In the genomic region with DNA sequence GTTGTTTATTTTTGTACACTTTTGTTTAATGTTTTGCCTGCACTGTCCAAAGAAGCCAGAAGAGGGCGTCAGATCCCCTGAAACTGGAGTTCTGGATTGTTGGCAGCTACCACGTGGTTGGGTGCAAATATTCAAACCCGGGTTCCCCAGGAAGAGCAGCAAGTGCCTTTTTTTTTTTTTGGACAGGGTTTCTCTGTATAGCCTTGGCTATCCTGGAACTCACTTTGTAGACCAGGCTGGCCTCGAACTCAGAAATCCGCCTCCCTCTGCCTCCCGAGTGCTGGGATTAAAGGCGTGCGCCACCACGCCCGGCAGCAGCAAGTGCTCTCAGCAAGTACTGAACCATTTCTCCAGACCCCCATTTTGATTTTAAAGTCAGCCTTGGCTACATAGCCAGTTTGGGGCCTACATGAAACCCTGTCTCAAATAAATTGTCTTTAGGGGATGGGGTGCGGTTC, we compare ENCODE assay signal across 10 mouse cellular contexts. TPM values are rescaled to one million over a fixed set of nuclear protein-coding genes. Genes with fewer than 3 reads are reported as not detected.
DNase-seq lines count a peak whose midpoint lies in the region; ATAC-seq and TF ChIP-seq lines count a peak whose summit lies in the region.
"Not testable (repeated sequence)": the region's sequence is repeated elsewhere in the genome, so short reads cannot be mapped to it uniquely, and the experiment has no call there.
"Had no signal": no experiment of that assay in that cellular context is flagged by ENCODE, and none has a peak within 500 bp of the region (broad histone marks: within the 10 kb centered on the region; RNA-seq: fewer than 3 reads in every experiment).

No protein-coding gene starts in this region.

- 72% methylated on average over 11 of the region's 11 CpGs for WGBS in embryonic facial prominence, embryonic 13.5 days
- 67% methylated on average over 11 of the region's 11 CpGs for WGBS in heart, embryonic 12.5 days
- 70% methylated on average over 11 of the region's 11 CpGs for WGBS in kidney, adult 2 months
- 56% methylated on average over 11 of the region's 11 CpGs for WGBS in liver, embryonic 11.5 days
- WGBS in midbrain, embryonic 11.5 days: 74% methylated on average over 11 of the region's 11 CpGs

- H3K4me2 ChIP-seq in embryonic facial prominence, embryonic 13.5 days: peak overlapping the region; percentile 58
- peak overlapping the region; percentile 59; the same call in 1 of the 2 replicates for H3K4me2 ChIP-seq in heart, embryonic 12.5 days
- peak overlapping the region; percentile 82 for H3K4me2 ChIP-seq in liver, embryonic 11.5 days
- not testable (repeated sequence) for H3K4me2 ChIP-seq in midbrain, embryonic 11.5 days

- H3K9ac ChIP-seq in embryonic facial prominence, embryonic 13.5 days; heart, embryonic 12.5 days; midbrain, embryonic 11.5 days (ENCODE audit: low read length): not testable (repeated sequence)
- H3K9ac ChIP-seq in liver, embryonic 11.5 days (ENCODE audit: low read depth, low read length): peak overlapping the region; percentile 52; the same call in 1 of the 2 replicates

- H3K79me2 ChIP-seq in C2C12 (ENCODE audit: control insufficient read depth, insufficient read depth): not testable (repeated sequence)

- not testable (repeated sequence) for H3K27me3 ChIP-seq in C2C12 (ENCODE audit: control insufficient read depth, insufficient read depth, insufficient read length); embryonic facial prominence, embryonic 13.5 days; heart, embryonic 12.5 days (replicated peaks); kidney, adult 2 months (replicated peaks; ENCODE audit: control insufficient read depth, insufficient read depth, low read length); liver, embryonic 11.5 days (replicated peaks; ENCODE audit: control insufficient read depth, insufficient read depth, low read length); midbrain, embryonic 11.5 days (ENCODE audit: control insufficient read depth, insufficient read depth, low read length)

- H3K27ac ChIP-seq in embryonic facial prominence, embryonic 13.5 days: peak overlapping the region; percentile 97
- peak overlapping the region; percentile 99 for H3K27ac ChIP-seq in heart, embryonic 12.5 days (ENCODE audit: poor library complexity, severe bottlenecking)
- H3K27ac ChIP-seq in kidney, adult 2 months (ENCODE audit: insufficient read depth, low read depth, low read length): peak overlapping the region; percentile 75
- peak overlapping the region; percentile 52 for H3K27ac ChIP-seq in liver, embryonic 11.5 days (ENCODE audit: low read depth, low read length)
- H3K27ac ChIP-seq in midbrain, embryonic 11.5 days (ENCODE audit: low read depth, low read length): not testable (repeated sequence)

- H3K4me3 ChIP-seq in C2C12 (ENCODE audit: insufficient read depth, poor library complexity, severe bottlenecking): peak overlapping the region; percentile 22
- not testable (repeated sequence) for H3K4me3 ChIP-seq in embryonic facial prominence, embryonic 13.5 days; heart, embryonic 12.5 days; kidney, adult 2 months (ENCODE audit: insufficient read depth, low read depth, low read length); liver, embryonic 11.5 days (ENCODE audit: low read depth, low read length); midbrain, embryonic 11.5 days (ENCODE audit: low read depth, low read length)

- peak; percentile 31 to 55 for DNase-seq in adrenal gland, postnatal 36 days
- peak; percentile 59 for DNase-seq in kidney, adult 2 months
- DNase-seq in liver, embryonic 11.5 days (ENCODE audit: low spot score): not testable (repeated sequence)
- peak; percentile 77 for DNase-seq in midbrain, embryonic 11.5 days (ENCODE audit: low spot score, missing footprints)
- peak; percentile 81 for DNase-seq in testis, postnatal 10 days (ENCODE audit: low spot score)

- not testable (repeated sequence) for ATAC-seq in embryonic facial prominence, embryonic 13.5 days (ENCODE audit: insufficient number of reproducible peaks, insufficient read depth, low FRiP score, low TSS enrichment, low read depth); heart, embryonic 12.5 days (ENCODE audit: insufficient number of reproducible peaks, low FRiP score); liver, embryonic 11.5 days (replicated peaks; ENCODE audit: low FRiP score); midbrain, embryonic 11.5 days (ENCODE audit: low FRiP score)

- not testable (repeated sequence) for H3K36me3 ChIP-seq in C2C12 (ENCODE audit: control insufficient read depth, insufficient read depth); embryonic facial prominence, embryonic 13.5 days; heart, embryonic 12.5 days; kidney, adult 2 months (ENCODE audit: control insufficient read depth, insufficient read depth, low read length); liver, embryonic 11.5 days (ENCODE audit: control insufficient read depth, insufficient read depth, low read length); midbrain, embryonic 11.5 days (ENCODE audit: control insufficient read depth, insufficient read depth, low read length)

- peak; percentile 13 for TF ChIP-seq CTCF in C2C12 (IDR thresholded peaks at IDR 0.05; ENCODE audit: control insufficient read depth, insufficient read depth, insufficient read length)
- TF ChIP-seq CTCF in kidney, adult 2 months (conservative IDR thresholded peaks at IDR 0.05; ENCODE audit: insufficient read depth, insufficient read length, low read depth, low read length): peak; percentile 51

- peak overlapping the region; percentile 71 for H3ac ChIP-seq in C2C12 (ENCODE audit: control insufficient read depth, insufficient read length, low read depth)

- peaks cover 23% of the 10 kb centered on the region for H3K4me1 ChIP-seq in embryonic facial prominence, embryonic 13.5 days
- H3K4me1 ChIP-seq in heart, embryonic 12.5 days (replicated peaks): peaks cover 23% of the 10 kb centered on the region
- peaks cover 15% of the 10 kb centered on the region for H3K4me1 ChIP-seq in kidney, adult 2 months (ENCODE audit: control insufficient read depth, insufficient read depth, low read length)
- peaks cover 24% of the 10 kb centered on the region for H3K4me1 ChIP-seq in liver, embryonic 11.5 days (replicated peaks; ENCODE audit: control insufficient read depth, insufficient read depth, low read length)
- not testable (repeated sequence) for H3K4me1 ChIP-seq in midbrain, embryonic 11.5 days (ENCODE audit: control insufficient read depth, insufficient read depth, low read length)

- not testable (repeated sequence) for H3K9me3 ChIP-seq in embryonic facial prominence, embryonic 13.5 days; heart, embryonic 12.5 days (replicated peaks); liver, embryonic 11.5 days (ENCODE audit: control insufficient read depth, low read length); midbrain, embryonic 11.5 days (ENCODE audit: control insufficient read depth, low read length)

- H3K79me3 ChIP-seq in C2C12 (ENCODE audit: low read depth): not testable (repeated sequence)

- TF ChIP-seq POLR2A in kidney, adult 2 months (IDR thresholded peaks at IDR 0.05; ENCODE audit: low read depth, low read length): not testable (repeated sequence)

TF ChIP-seq in C2C12, 6 proteins besides CTCF, POLR2A, EP300 and RAD21:
- TF ChIP-seq MAX (IDR thresholded peaks at IDR 0.05) (peak; percentile 39), USF1 (IDR thresholded peaks at IDR 0.05; ENCODE audit: low read depth) (peak; percentile 61)

RNA-seq across cellular contexts. Expression of gene Tex44, which starts 45.4 kb away (rescaled TPM):
- polyA plus RNA-seq in C2C12 (2012; fragmentation: generic; extraction: Trizol): not detected
- total RNA-seq in adrenal gland, postnatal 36 days (2021): not detected
- polyA plus RNA-seq in embryonic facial prominence, embryonic 13.5 days (2015; fragmentation: Nextera tagmentation; extraction: Ambion mirVana): not detected in 2 replicates
- not detected in 2 replicates for polyA plus RNA-seq in heart, embryonic 12.5 days (2016; fragmentation: Nextera tagmentation; extraction: Ambion mirVana)
- not detected in 2 replicates for polyA plus RNA-seq in kidney, adult 2 months (2012; rRNA removed)
- polyA plus RNA-seq in liver, embryonic 11.5 days (2014; fragmentation: Nextera tagmentation; extraction: Ambion mirVana): not detected in 2 replicates
- polyA plus RNA-seq in midbrain, embryonic 11.5 days (2014; fragmentation: Nextera tagmentation; extraction: Ambion mirVana): not detected in 2 replicates
- total RNA-seq: left cerebral cortex, postnatal 4 days had no signal
- polyA plus RNA-seq: hindbrain, embryonic 16.5 days had no signal

RNA-seq across cellular contexts. Expression of gene Nmur1, which starts 45.5 kb away (rescaled TPM):
- polyA plus RNA-seq in C2C12 (2012; fragmentation: generic; extraction: Trizol): 0.02 TPM
- total RNA-seq in adrenal gland, postnatal 36 days (2021): not detected
- polyA plus RNA-seq in embryonic facial prominence, embryonic 13.5 days (2015; fragmentation: Nextera tagmentation; extraction: Ambion mirVana): not detected in 2 replicates
- not detected in 2 replicates for polyA plus RNA-seq in heart, embryonic 12.5 days (2016; fragmentation: Nextera tagmentation; extraction: Ambion mirVana)
- polyA plus RNA-seq in kidney, adult 2 months (2012; rRNA removed): 0.19 and 0.23 TPM in 2 replicates
- not detected in 2 replicates for polyA plus RNA-seq in liver, embryonic 11.5 days (2014; fragmentation: Nextera tagmentation; extraction: Ambion mirVana)
- not detected in 2 replicates for polyA plus RNA-seq in midbrain, embryonic 11.5 days (2014; fragmentation: Nextera tagmentation; extraction: Ambion mirVana)

RNA-seq across cellular contexts. Expression of gene Ptma, which starts 55.0 kb away (rescaled TPM):
- 2,542 TPM for polyA plus RNA-seq in C2C12 (2012; fragmentation: generic; extraction: Trizol)
- total RNA-seq in adrenal gland, postnatal 36 days (2021): 100 to 1,000 TPM; 546 to 552 TPM
- 3,278 and 3,456 TPM in 2 replicates for polyA plus RNA-seq in embryonic facial prominence, embryonic 13.5 days (2015; fragmentation: Nextera tagmentation; extraction: Ambion mirVana)
- 1,057 and 1,113 TPM in 2 replicates for polyA plus RNA-seq in heart, embryonic 12.5 days (2016; fragmentation: Nextera tagmentation; extraction: Ambion mirVana)
- polyA plus RNA-seq in kidney, adult 2 months (2012; rRNA removed): 622 and 651 TPM in 2 replicates
- polyA plus RNA-seq in liver, embryonic 11.5 days (2014; fragmentation: Nextera tagmentation; extraction: Ambion mirVana): 2,666 and 2,805 TPM in 2 replicates
- 3,090 and 3,352 TPM in 2 replicates for polyA plus RNA-seq in midbrain, embryonic 11.5 days (2014; fragmentation: Nextera tagmentation; extraction: Ambion mirVana)
